Mouse (Mus musculus): ENCODE results near the gene Ptges3. TPM values are rescaled to one million over a fixed set of nuclear protein-coding genes. Genes with fewer than 3 reads are reported as not detected.

Gene Ptges3
- polyA plus RNA-seq, 2 experiments = 93.0 to 461 TPM

DNA sequence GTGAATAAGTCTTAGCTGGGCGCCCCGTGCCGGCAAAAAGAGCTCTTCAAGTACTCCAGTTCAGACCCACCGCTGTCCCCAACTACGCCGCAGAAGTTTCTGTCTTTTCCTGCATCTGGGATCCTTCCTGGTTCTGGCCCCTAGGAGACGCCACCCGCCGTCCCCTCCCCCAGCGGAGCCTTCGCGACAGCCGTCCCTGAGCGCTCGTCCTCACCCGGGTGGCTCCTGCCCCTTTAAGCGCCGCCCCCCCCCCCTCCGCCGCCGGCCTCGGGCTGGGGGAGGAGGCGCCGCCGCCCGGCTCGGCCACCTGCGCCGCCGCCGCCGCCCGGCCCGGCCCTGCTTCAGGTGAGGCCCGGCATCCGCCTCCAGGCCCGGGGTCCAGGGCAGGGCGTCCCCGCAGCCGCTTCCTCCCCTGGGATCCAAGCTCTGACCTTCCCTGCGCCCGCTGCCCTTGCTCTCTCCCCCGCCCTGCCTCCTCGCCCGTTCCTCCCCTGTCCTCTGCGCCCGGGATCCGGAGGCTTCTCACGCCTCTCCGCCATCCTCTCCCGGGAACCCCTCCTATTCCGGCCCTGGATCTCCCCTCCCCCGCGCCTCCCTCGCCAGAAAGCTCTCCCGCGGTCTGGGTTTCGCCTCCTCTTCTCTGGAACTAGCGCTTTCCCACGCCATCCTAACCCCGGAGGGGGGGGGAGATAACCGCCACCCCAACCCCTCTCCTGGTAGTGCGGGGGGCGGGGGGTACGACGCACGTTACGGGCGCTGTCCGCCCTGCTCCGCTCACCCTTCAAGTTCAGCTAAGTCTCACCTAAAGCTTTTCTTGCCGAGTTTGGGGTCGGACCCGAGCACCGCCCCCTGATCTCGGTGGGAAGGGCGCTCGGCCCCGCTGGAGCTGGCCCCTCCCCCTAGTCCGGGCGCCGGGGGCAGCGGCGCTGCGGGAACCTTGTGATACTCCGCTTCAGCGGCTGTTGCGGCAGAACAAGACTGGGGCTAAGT lies 34.0 kb downstream of the Ptges3 start:
- Histone ChIP-seq H3K27me3 (ENCODE audit: control insufficient read depth, insufficient read depth, low read length) (no peaks in the 10 kb centered on the region), H3K9ac (ENCODE audit: low read depth, low read length, severe bottlenecking) (peak overlapping the region; percentile 73), H3K4me3 (replicated peaks; ENCODE audit: low read length) (peak overlapping the region; percentile 85), H3K4me2 (replicated peaks; ENCODE audit: low read depth, low read length, severe bottlenecking) (peak overlapping the region; percentile 92), H3K9me3 (ENCODE audit: control insufficient read depth, low read length) (no peaks in the 10 kb centered on the region), H3K36me3 (ENCODE audit: control insufficient read depth, insufficient read depth, low read length) (peaks cover 31% of the 10 kb centered on the region), H3K27ac (replicated peaks; ENCODE audit: low read depth, low read length) (peak overlapping the region; percentile 78), H3K4me1 (ENCODE audit: control insufficient read depth, insufficient read depth, low read length) (peaks cover 25% of the 10 kb centered on the region)
- under 1% methylated on average over 66 of the region's 88 CpGs for WGBS
- TF ChIP-seq POLR2A (IDR thresholded peaks at IDR 0.05; ENCODE audit: borderline replicate concordance, extremely low read depth, insufficient read depth, insufficient read length) = no peak
- peak; percentile 54 for DNase-seq (ENCODE audit: low spot score)
- ATAC-seq (ENCODE audit: low FRiP score, low read depth) = peak; percentile 32

- no peaks in the 10 kb centered on the region for H3K27me3 ChIP-seq (ENCODE audit: control insufficient read depth, insufficient read depth, low read length)
- no peak for TF ChIP-seq POLR2A (IDR thresholded peaks at IDR 0.05; ENCODE audit: borderline replicate concordance, extremely low read depth, insufficient read depth, insufficient read length)
- H3K9me3 ChIP-seq (ENCODE audit: control insufficient read depth, low read length) = no peaks in the 10 kb centered on the region
- WGBS = 27% methylated on average over 13 of the region's 13 CpGs
- 0 out of 2 replicates have a peak overlapping the region, but pooled peaks have one; percentile 78 for H3K27ac ChIP-seq (replicated peaks; ENCODE audit: low read depth, low read length)
- peaks cover 32% of the 10 kb centered on the region for H3K4me1 ChIP-seq (ENCODE audit: control insufficient read depth, insufficient read depth, low read length)
- H3K4me3 ChIP-seq (replicated peaks; ENCODE audit: low read length) = peak overlapping the region; percentile 85
- DNase-seq (ENCODE audit: low spot score) (no peak), ATAC-seq (ENCODE audit: low FRiP score, low read depth) (no peak)
- H3K9ac ChIP-seq (ENCODE audit: low read depth, low read length, severe bottlenecking) = peak overlapping the region; percentile 73
- peaks cover 22% of the 10 kb centered on the region for H3K36me3 ChIP-seq (ENCODE audit: control insufficient read depth, insufficient read depth, low read length)
- peak overlapping the region; percentile 92 for H3K4me2 ChIP-seq (replicated peaks; ENCODE audit: low read depth, low read length, severe bottlenecking)
Observed at GRCm38 (mm10) chr10:128093496-128094294, 34.9 kb downstream of the Ptges3 start.

DNA sequence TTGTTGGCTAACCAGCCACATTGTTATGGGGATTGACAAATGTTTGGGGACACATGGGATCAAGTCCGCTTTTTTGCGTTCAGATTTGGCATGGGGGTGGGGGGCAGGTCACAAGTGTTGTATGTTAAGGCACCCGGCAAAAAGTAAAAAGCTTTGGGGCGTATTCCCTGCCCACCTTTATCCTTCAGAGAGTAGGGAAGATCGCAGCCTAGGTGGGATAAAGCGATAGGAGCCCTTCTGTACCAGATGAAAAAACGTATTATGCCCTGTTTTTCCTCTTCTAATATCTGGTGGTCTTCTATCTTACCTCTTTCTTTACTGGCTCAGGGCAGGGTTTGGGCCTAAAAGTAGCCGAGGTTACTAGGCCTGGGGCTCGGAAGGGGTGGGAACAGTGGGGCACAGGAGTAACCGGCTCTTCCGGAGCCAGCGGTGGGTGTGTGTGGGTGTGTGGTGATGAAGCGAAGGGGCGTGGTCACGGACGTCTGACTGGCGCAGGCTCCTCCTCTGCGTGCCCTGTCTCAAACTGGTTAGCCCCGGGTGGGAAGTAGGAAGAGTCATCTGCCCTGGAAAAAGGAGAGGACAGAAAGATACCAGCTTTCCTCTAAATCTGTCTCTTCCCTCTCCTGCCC lies 35.7 kb downstream of the Ptges3 start:
- ATAC-seq (ENCODE audit: low FRiP score, low read depth) (peak; percentile 34), DNase-seq (ENCODE audit: low spot score) (peak; percentile 83)
- WGBS = 11% methylated on average over 19 of the region's 19 CpGs
- no peaks in the 10 kb centered on the region for H3K9me3 ChIP-seq (ENCODE audit: control insufficient read depth, low read length)
- H3K36me3 ChIP-seq (ENCODE audit: control insufficient read depth, insufficient read depth, low read length) = peaks cover 14% of the 10 kb centered on the region
- H3K27me3 ChIP-seq (ENCODE audit: control insufficient read depth, insufficient read depth, low read length) = no peaks in the 10 kb centered on the region
- peak overlapping the region; percentile 92 for H3K4me2 ChIP-seq (replicated peaks; ENCODE audit: low read depth, low read length, severe bottlenecking)
- peak overlapping the region; percentile 7 for H3K4me3 ChIP-seq (replicated peaks; ENCODE audit: low read length)
- H3K4me1 ChIP-seq (ENCODE audit: control insufficient read depth, insufficient read depth, low read length) = peaks cover 32% of the 10 kb centered on the region
- H3K9ac ChIP-seq (ENCODE audit: low read depth, low read length, severe bottlenecking) = no peak overlapping the region
- TF ChIP-seq POLR2A (IDR thresholded peaks at IDR 0.05; ENCODE audit: borderline replicate concordance, extremely low read depth, insufficient read depth, insufficient read length) = no peak
- H3K27ac ChIP-seq (replicated peaks; ENCODE audit: low read depth, low read length) = no peak overlapping the region

DNA sequence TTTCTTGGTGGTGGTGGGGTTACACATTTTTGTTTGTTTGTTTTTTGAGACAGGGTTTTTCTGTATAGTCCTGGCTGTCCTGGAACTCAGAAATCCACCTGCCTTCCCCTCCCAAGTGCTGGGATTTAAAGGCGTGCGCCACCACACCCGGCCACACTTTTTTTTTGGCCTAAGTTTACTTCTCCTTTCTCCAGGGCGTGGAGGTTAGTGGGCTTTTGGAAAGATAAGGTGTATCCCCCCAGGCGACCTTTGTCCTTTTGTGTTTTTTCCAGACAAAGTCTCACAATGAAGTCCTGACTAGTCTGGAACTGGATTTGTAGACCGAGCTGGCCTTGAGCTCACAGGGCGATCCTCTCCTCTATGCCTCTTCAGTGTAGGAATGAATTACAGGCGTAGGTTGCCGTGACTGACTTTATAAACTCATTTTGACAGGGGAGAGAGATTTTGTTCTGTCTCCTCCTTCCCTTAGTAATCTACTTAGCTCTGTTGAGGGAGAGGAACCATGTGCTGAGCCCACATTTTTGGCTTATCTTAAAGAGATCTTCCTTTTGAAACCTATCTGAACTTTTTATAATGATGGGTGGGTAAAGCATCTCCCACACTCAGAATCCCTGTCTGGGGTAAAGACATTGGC lies 36.4 kb downstream of the Ptges3 start:
- Histone ChIP-seq H3K27me3 (ENCODE audit: control insufficient read depth, insufficient read depth, low read length) (no peaks in the 10 kb centered on the region), H3K4me3 (replicated peaks; ENCODE audit: low read length) (no peak overlapping the region), H3K9me3 (ENCODE audit: control insufficient read depth, low read length) (no peaks in the 10 kb centered on the region), H3K9ac (ENCODE audit: low read depth, low read length, severe bottlenecking) (no peak overlapping the region), H3K36me3 (ENCODE audit: control insufficient read depth, insufficient read depth, low read length) (peaks cover 8% of the 10 kb centered on the region; the same call in 1 of the 2 replicates), H3K27ac (replicated peaks; ENCODE audit: low read depth, low read length) (no peak overlapping the region), H3K4me2 (replicated peaks; ENCODE audit: low read depth, low read length, severe bottlenecking) (peak overlapping the region; percentile 92), H3K4me1 (ENCODE audit: control insufficient read depth, insufficient read depth, low read length) (peaks cover 32% of the 10 kb centered on the region)
- WGBS = 31% methylated on average over 9 of the region's 9 CpGs
- ATAC-seq (ENCODE audit: low FRiP score, low read depth) = no peak
- DNase-seq (ENCODE audit: low spot score) = no peak
- no peak for TF ChIP-seq POLR2A (IDR thresholded peaks at IDR 0.05; ENCODE audit: borderline replicate concordance, extremely low read depth, insufficient read depth, insufficient read length)
